Mouse (Mus musculus) stomach, postnatal 0 days (tissue): ENCODE results near the gene Clcn3. TPM values are rescaled to one million over a fixed set of nuclear protein-coding genes. Genes with fewer than 3 reads are reported as not detected.
"Not testable (repeated sequence)": the region's sequence is repeated elsewhere in the genome, so short reads cannot be mapped to it uniquely, and the experiment has no call there.

Source experiments
- ATAC-seq: fragments of 200-750 bp; cut with Nextera tagmentation; 2 replicates; pipeline ENCODE4 v1.8.0; 2017; ENCODE audit not compliant: low FRiP score, low TSS enrichment
- DNase-seq: peaks from one replicate; pipeline ENCODE4 v3.0.0-alpha.2; 2016; ENCODE audit warnings: low spot score
- H3K27ac ChIP-seq: fragments of 300-500 bp; sonication (generic); replicated peaks from 2 replicates; pipeline ENCODE4 v1.5.1; 2014; ENCODE audit warnings: mild to moderate bottlenecking, control low read depth
- H3K27me3 ChIP-seq: fragments of 300-500 bp; sonication (generic); 2 replicates; pipeline ENCODE4 v1.6.1; 2014; ENCODE audit warnings: low read length; ENCODE audit not compliant: control insufficient read depth, insufficient read depth
- H3K36me3 ChIP-seq: fragments of 300-500 bp; sonication (generic); 2 replicates; pipeline ENCODE4 v1.6.1; 2014; ENCODE audit warnings: low read length, mixed read lengths; ENCODE audit not compliant: control insufficient read depth, insufficient read depth
- H3K4me1 ChIP-seq: fragments of 300-500 bp; sonication (generic); replicated peaks from 2 replicates; pipeline ENCODE4 v1.6.1; 2014; ENCODE audit warnings: antibody characterized with exemption; ENCODE audit not compliant: control insufficient read depth, insufficient read depth
- H3K4me2 ChIP-seq: fragments of 300-500 bp; sonication (generic); replicated peaks from 2 replicates; pipeline ENCODE4 v1.6.1; 2014; ENCODE audit warnings: low read depth, mild to moderate bottlenecking, control low read depth, moderate library complexity
- H3K4me3 ChIP-seq: fragments of 300-500 bp; sonication (generic); 2 replicates; pipeline ENCODE4 v1.5.1; 2014; ENCODE audit warnings: low read depth, low read length, control low read depth
- H3K9ac ChIP-seq: fragments of 300-500 bp; sonication (generic); 2 replicates; pipeline ENCODE4 v1.6.1; 2014; ENCODE audit warnings: mild to moderate bottlenecking, low read length, control low read depth, mixed read lengths
- H3K9me3 ChIP-seq: fragments of 300-500 bp; sonication (generic); 2 replicates; pipeline ENCODE4 v1.6.1; 2016; ENCODE audit warnings: low read length; ENCODE audit not compliant: control insufficient read depth
- CTCF ChIP-seq: IDR thresholded peaks from 2 replicates; pipeline ENCODE4 v1.5.1; 2016; ENCODE audit warnings: antibody characterized with exemption, low read depth, mild to moderate bottlenecking, moderate library complexity
- EP300 ChIP-seq: optimal IDR thresholded peaks from 2 replicates; pipeline ENCODE3; 2016; ENCODE audit warnings: antibody characterized with exemption
- WGBS: fragments of 180-500 bp; shearing (Covaris S2); extraction: QIAGEN DNeasy Blood & Tissue Kit; methylation state at CpG from one replicate; pipeline ENCODE4 v1.1.7; 2014; 5-methylcytosine and 5-hydroxymethylcytosine counted together
- polyA plus RNA-seq: library from polyadenylated mRNA; unstranded; fragments of >200 nt; fragmentation: Nextera tagmentation; extraction: Ambion mirVana; gene quantifications from 2 replicates; pipeline ENCODE4 v1.2.1, GENCODE M21; 2015

Gene Clcn3
- 21.3 and 21.7 TPM in 2 replicates for polyA plus RNA-seq

DNA sequence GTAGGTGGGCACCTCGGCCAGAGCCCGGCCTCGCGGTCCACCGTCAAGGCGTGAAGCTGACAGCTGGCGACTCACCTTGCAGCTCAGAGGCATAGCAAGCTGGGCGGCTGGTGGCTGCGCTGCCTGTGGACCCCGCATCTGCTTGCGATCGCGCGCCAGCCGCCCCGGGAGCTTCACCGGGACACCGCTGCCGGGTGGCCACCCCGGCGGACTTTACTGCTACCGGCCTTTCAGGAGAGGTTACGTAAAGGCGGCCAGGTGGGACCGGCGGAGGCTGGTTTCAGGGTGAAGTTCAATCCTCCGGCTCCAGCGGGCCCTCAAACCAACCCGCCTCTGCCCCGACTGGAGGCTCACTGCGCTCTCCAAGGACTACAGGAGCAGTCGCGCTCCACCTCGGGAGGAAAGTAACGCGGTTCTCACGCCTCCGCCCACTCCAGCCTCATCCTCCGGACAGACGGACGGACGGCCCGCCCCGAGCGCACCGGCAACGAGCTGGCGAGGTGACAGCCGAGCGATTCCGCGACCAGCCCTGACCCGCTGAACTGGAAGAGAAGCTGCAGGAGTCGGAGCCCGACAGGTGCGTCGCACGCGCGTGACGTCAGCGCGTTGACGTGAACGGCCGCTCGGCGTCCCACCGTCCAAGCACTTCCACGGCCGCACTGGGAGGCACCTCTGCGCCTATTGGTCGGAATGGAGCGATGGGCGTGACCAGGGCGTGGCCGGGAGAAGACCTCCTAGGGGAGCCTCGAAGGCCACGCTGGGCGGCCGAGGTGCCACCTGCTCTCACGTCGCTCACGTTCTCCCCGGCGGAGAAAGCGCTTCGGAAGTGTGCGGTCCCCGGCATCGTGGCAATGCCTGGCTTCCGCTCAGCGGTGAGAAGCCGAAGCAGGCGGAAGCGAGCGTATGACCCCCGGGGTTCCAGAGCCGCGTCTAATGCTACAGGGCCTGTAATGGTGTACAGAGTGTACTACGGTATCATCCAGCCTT is at the start of gene Clcn3:
TSS of gene Clcn3 (minus strand) at position 600 of the 987 bp plus-strand sequence.
- TF ChIP-seq CTCF (0 out of 2 replicates have a peak, but pooled peaks have one; percentile 8), EP300 (no peak)
- Histone ChIP-seq H3K4me2 (peak within 1 kb of the TSS; percentile 87), H3K4me1 (no peaks in the 10 kb centered on the region), H3K36me3 (no peaks in the 10 kb centered on the region), H3K27me3 (no peaks in the 10 kb centered on the region), H3K4me3 (peak within 1 kb of the TSS; percentile 74), H3K9ac (peak within 1 kb of the TSS; percentile 83), H3K27ac (peak within 1 kb of the TSS; percentile 96), H3K9me3 (no peaks in the 10 kb centered on the region)
- WGBS: under 1% methylated on average over 95 of the region's 101 CpGs
- DNase-seq: peak; percentile 99
- peak; percentile 99 for ATAC-seq

- Histone ChIP-seq H3K4me1 (no peaks in the 10 kb centered on the region), H3K27ac (no peak overlapping the region), H3K9ac (no peak overlapping the region), H3K27me3 (no peaks in the 10 kb centered on the region), H3K4me3 (no peak overlapping the region), H3K9me3 (no peaks in the 10 kb centered on the region), H3K36me3 (no peaks in the 10 kb centered on the region), H3K4me2 (no peak overlapping the region)
- WGBS: 59% methylated on average over 3 of the region's 3 CpGs
- TF ChIP-seq CTCF: no peak
- no peak for TF ChIP-seq EP300
- no peak for DNase-seq
- ATAC-seq: no peak
These were observed 13.4 kb upstream of the Clcn3 start for GRCm38 (mm10) chr8:60996468-60996867.

- DNase-seq (no peak), ATAC-seq (peak; percentile 40)
- Histone ChIP-seq H3K9me3 (no peaks in the 10 kb centered on the region), H3K4me2 (peak overlapping the region; percentile 77), H3K27me3 (no peaks in the 10 kb centered on the region), H3K36me3 (no peaks in the 10 kb centered on the region), H3K9ac (peak overlapping the region; percentile 78), H3K27ac (peak overlapping the region; percentile 93), H3K4me3 (peak overlapping the region; percentile 75), H3K4me1 (no peaks in the 10 kb centered on the region)
- TF ChIP-seq EP300 (no peak), CTCF (no peak)
- 1% methylated on average over 12 of the region's 12 CpGs for WGBS
These were observed 10.5 kb upstream of the Clcn3 start for GRCm38 (mm10) chr8:60993639-60993986.

GRCm38 (mm10) chr8:60992910-60993638 is 10.0 kb upstream of the Clcn3 start, which contains the start of gene Nek1:
Nek1 (plus strand) TSS chr8:60993195.
- no peaks in the 10 kb centered on the region for H3K27me3 ChIP-seq
- ATAC-seq: peak; percentile 98
- peak within 1 kb of the TSS; percentile 93 for H3K27ac ChIP-seq
- peak within 1 kb of the TSS; percentile 75 for H3K4me3 ChIP-seq
- TF ChIP-seq CTCF: peak; percentile 25; the same call in 1 of the 2 replicates
- no peak for TF ChIP-seq EP300
- WGBS: under 1% methylated on average over 56 of the region's 57 CpGs
- H3K9me3 ChIP-seq: no peaks in the 10 kb centered on the region
- peak within 1 kb of the TSS; percentile 77 for H3K4me2 ChIP-seq
- H3K36me3 ChIP-seq: no peaks in the 10 kb centered on the region
- no peaks in the 10 kb centered on the region for H3K4me1 ChIP-seq
- peak within 1 kb of the TSS; percentile 78 for H3K9ac ChIP-seq
- DNase-seq: peak; percentile 100

- TF ChIP-seq CTCF (no peak), EP300 (no peak)
- Histone ChIP-seq H3K9me3 (no peaks in the 10 kb centered on the region), H3K27ac (peak overlapping the region; percentile 74), H3K27me3 (no peaks in the 10 kb centered on the region), H3K36me3 (no peaks in the 10 kb centered on the region), H3K4me2 (peak overlapping the region; percentile 64), H3K9ac (peak overlapping the region; percentile 54), H3K4me1 (no peaks in the 10 kb centered on the region), H3K4me3 (peak overlapping the region; percentile 75)
- 1% methylated on average over 16 of the region's 16 CpGs for WGBS
- ATAC-seq (peak; percentile 84; the same call in 1 of the 2 replicates), DNase-seq (no peak)
These were observed 9.4 kb upstream of the Clcn3 start for GRCm38 (mm10) chr8:60992561-60992909.

DNA sequence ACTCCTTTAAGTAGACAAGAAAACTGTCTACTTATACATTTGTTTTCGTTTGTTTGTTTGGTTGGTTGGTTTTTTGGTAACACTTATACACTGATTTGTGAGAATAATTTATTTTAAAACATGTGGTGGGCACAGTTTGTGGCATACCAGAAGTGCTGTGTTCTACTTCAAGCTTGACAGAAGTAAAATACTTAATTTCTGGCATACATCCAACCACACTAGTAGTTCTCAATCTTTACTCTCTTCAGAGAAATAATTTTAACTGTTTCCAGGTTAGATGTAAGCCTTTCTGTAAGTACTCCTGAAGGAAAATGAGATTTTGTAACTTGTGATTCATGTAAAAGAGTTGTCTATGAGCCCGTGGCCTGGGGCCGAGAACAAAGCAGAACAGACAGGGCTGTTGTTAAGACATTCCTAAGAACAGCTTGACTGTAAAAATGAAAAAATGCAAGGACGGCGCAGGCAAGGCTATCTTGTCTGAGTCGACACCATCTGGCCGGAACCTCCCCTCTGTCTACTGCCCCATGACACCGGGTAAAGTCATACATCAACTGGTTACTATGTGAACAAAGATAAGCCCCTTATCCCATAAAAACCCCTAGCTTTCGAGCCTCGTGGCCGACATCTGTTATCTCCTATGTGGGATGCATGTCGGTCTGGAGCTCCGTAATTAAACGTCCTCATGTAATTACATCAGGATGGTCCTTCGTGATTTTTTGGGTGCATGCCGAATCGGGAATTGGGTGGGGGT is 1.3 kb upstream of the Clcn3 start:
- not testable (repeated sequence) for DNase-seq, H3K36me3 ChIP-seq, H3K4me2 ChIP-seq, H3K27me3 ChIP-seq, H3K9me3 ChIP-seq, ATAC-seq, H3K9ac ChIP-seq, H3K4me1 ChIP-seq, H3K4me3 ChIP-seq, H3K27ac ChIP-seq
- 92% methylated on average over 17 of the region's 17 CpGs for WGBS
